Mouse (Mus musculus) hematopoietic stem cell, adult 5-6 weeks (primary cell): ENCODE measurements around the gene Stat1. TPM values are rescaled to one million over a fixed set of nuclear protein-coding genes. Genes with fewer than 3 reads are reported as not detected.
A peak's percentile ranks its signal among the peaks of the same experiment; 100 is the strongest.

Source experiments
- ATAC-seq, 2 experiments: fragments of 125-278 bp in 1 of 2; replicated peaks in 1 of 2; 2 replicates each; pipeline ENCODE4 v1.8.0; 2016 to 2017; ENCODE audit warnings: inconsistent platforms in 2 of 2, mild to moderate bottlenecking in 2 of 2, moderate number of reproducible peaks in 2 of 2, low read depth in 1 of 2, moderate TSS enrichment in 1 of 2; ENCODE audit not compliant: low FRiP score in 2 of 2, poor library complexity in 2 of 2, severe bottlenecking in 2 of 2, insufficient read depth in 1 of 2, low TSS enrichment in 1 of 2
- total RNA-seq: library from RNA; stranded (forward); fragments of 172-1452, 232-1000 nt; gene quantifications from 2 replicates; pipeline ENCODE4 v1.2.3, GENCODE M21; 2017

Stat1 gene
- 112 and 123 TPM in 2 replicates for total RNA-seq

- ATAC-seq = peak; percentile 95 to 96
Measured at GRCm38 (mm10) chr1:52118860-52119591, at the start of gene Stat1. Stat1 (plus strand) TSS chr1:52119440.

DNA sequence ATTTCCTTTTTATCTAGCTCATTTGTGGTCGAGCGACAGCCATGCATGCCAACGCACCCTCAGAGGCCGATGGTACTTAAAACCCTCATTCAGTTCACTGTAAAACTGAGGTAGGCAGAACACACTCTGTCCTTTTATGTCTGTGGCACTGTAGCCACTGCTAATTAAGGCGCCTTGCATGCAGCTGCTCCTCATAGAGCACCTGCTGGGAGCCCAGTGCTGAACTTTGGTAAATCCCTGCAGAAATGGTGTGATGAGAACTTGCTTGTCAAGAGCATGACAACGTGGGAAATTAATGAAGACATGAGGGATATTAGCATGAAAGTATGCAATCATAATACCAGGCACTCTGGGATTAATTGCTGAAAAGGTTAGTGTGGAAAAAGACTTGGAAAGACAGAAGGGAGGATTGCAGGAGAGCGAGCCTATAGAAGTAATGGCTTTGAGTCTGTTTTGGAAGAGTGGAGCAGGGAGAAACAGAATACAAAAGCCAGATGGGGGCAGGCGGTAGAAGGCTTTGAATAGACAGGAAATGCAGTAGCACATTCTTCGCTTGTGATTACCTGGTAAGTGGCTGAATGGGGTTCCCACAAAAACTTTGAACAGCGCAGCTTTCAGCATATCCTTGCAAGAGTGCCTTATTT lies 39.4 kb upstream of the Stat1 start:
- no peak for ATAC-seq

GRCm38 (mm10) chr1:52080375-52080774 lies 38.9 kb upstream of the Stat1 start:
- no peak for ATAC-seq

GRCm38 (mm10) chr1:52086236-52086635 lies 33.0 kb upstream of the Stat1 start:
- peak; percentile 39 to 42; a peak in 1 of 4 replicates for ATAC-seq

DNA sequence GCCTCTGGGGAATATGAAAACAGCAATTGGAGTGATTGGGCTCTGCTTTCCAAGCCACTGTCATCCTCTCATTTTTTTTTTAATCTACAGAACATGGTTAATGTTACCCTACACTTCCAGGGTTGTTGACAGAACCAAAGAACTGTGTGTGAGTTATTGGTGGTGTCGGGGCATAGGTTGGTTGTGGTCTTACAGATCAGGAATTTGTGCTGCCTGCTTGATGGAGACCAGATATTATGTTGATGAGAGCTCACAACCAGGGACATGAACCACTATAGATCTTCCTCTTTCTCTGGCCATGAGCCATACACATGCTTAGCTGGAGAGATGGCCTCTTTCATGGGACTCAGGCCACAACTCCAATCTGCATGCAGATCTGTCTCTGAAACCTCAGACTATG lies 32.1 kb upstream of the Stat1 start:
- 0 out of 4 replicates have a peak, but pooled peaks of 1 of the 2 experiments have one; percentile 4 for ATAC-seq

DNA sequence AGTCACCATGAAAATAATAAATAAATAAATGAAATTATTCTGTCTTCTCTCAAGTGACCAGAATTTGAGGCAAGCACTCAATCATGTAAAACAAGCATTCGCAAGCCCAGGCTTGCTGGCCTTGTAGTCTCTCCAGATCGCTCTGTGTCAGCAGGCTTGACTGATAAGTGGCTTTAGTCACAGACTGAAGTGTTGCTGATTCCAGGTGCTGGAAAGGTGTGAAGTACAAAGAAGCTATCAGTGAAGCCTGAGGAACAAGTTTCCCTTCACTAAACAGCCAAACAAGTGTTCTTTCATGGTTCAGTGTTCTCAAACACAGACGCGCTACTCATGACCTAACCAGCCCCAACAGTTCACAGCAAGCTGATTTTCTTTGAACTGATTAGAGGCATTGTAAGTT lies 30.6 kb upstream of the Stat1 start:
- ATAC-seq = no peak

DNA sequence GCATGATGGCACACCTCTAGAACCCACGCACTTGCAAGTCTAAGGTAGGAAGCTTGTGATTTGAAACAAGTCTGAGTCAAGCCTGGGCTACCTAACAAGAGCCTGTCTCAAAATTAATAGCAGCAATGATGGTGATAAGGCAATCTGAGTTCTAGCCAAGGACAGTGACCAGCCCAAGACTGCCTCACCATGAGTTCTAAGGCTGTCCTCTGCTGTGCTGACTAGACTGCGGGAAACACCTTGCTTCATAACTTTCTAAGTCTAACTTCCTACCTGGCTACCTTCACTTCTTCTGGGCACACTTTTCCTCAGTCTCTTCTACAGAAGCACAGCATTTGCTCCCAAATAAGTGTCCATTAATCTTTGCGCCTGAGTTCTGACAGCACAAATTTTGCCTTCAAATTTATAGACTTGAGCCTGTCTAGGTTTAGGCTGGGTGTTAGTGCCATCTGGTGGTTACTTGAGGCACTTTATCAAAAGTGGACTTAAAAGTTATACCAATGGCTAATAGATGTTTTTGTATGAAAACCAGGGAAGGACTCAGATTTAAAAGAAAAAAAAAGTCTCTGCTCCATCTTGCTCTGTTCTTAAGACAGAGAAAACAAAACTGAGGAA lies 20.5 kb upstream of the Stat1 start:
- peak; percentile 33 to 51; a peak in 2 of 4 replicates for ATAC-seq

- peak; percentile 79 to 91 for ATAC-seq
Measured at GRCm38 (mm10) chr1:52100496-52100895, 18.7 kb upstream of the Stat1 start.

DNA sequence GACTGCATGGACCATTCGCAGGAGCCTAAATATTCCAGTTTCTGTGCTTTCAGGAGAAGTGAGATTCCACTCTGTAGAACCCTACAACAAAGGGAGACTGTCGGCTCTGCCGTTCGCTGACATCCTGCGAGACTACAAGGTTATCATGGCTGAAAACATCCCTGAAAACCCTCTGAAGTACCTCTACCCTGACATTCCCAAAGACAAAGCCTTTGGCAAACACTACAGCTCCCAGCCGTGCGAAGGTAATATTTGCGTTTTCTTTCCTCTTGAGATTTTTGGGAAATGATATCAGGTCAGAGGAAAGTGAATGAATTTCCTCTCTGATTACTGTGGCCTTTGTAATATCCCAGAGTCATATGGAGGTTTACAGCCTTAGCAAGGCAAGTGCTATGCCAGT lies 16.4 kb upstream of the Stat1 start:
- no peak for ATAC-seq

DNA sequence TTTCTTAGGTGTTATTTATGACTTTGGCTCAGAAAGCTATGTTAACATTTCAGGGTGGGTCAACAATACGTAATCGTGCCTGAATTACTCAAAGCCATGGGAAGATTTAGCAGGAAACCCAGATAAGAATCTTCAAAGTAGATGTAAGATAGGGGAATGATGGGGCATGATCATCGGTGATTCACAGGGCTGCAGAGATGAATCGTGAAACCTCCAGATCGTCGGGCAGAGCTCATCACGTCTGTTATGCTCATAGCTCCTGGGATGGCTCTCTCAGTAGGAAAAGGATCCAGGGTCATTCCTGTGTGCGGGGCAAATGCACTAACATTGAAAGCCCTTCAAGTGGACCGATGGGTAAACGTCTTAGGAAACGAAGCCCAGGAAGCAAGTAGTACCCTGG lies 12.0 kb upstream of the Stat1 start:
- ATAC-seq = no peak

DNA sequence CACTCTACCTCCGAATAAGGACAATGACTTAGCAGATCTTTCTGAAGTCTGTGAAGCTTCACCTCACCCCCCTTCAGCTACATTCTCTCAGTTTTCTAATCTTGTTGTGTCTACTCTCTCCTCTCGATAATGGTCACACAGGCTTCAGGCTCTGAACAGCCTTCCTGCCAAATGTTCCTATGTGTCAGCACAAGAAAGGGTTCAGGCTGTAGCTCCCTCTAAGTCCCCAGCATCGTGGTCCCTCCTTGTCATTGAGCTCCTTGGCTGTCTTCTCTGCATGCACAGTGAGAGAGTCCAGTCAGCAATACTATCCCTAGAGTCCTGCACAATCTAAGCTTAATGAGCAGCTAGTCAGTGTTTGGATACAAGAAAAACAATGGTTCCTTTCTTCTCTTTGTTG lies 8.0 kb upstream of the Stat1 start:
- no peak for ATAC-seq

GRCm38 (mm10) chr1:52112301-52112700 lies 6.9 kb upstream of the Stat1 start:
- no peak; a peak in 1 of 4 replicates for ATAC-seq

DNA sequence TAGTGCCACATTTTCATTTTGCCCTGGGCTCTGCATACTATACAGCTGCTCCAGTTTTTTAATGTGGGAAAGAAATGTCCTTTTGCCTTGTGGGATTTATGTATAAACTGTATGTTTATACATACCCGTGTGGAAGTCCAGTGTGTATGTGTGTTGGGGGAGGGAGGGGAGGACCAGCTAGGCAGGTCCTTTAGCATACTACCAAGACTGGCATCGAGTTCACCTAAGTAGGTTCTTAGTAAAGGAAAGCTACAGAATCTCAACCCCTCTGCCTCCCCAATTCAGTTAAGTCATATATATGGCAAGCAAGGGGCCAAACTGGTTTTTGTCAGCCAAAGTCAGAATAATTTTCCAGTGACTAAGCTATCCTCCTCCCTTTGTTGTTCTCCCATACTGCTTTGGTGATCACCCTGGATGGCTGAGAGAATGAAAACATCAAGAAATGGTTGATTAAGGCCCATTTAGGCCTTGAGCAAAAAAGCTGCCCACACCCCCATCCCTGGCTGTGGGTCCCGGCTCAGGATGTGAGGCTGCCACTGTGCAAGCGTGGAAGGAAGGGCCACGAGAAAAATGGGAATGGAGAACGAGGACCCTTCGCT lies 6.1 kb upstream of the Stat1 start:
- ATAC-seq = peak; percentile 3 to 4; a peak in 1 of 4 replicates

GRCm38 (mm10) chr1:52113666-52114069 lies 5.6 kb upstream of the Stat1 start:
- ATAC-seq = peak; percentile 85 to 94

- no peak for ATAC-seq
Measured at GRCm38 (mm10) chr1:52116441-52116840, 2.8 kb upstream of the Stat1 start.

DNA sequence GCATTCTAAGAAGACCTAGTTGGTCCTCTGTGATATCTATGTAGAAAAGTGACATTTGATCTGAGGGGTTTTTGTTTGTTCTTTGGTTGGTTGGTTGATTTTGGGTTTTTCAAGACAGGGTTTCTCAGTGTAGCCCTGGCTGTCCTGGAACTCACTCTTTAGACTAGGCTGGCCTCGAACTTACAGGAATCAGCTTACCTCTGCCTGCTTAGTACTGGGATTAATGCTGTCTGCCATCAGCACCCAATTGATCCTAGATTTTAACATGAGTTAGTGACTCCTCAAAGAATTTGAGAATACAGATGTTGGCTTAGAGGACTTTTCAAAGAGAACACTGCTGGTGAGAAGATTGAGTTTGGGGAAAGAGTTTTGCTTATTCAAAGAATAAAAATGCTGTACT lies 1.5 kb upstream of the Stat1 start:
- no peak for ATAC-seq

DNA sequence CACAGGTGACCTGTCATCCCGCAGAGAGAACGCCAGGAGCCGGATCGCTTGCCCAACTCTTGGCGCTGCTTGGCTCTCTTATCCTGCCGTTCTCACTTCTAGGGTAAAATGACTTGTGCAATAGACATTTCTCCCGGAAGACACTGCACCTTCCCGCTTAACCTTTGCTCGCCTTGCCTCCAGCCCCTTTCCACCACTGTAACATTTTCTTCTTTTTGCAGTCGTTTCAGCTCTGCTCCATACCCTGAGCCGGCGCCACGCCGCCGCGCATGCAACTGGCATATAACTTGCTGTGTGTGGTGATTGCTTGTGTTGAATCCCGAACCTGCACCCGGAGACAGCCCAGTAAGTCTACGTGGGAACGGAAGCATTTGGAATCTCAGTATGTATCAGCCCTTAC lies 451 bp downstream of the Stat1 start:
- peak; percentile 14 to 18; a peak in 1 of 4 replicates for ATAC-seq

DNA sequence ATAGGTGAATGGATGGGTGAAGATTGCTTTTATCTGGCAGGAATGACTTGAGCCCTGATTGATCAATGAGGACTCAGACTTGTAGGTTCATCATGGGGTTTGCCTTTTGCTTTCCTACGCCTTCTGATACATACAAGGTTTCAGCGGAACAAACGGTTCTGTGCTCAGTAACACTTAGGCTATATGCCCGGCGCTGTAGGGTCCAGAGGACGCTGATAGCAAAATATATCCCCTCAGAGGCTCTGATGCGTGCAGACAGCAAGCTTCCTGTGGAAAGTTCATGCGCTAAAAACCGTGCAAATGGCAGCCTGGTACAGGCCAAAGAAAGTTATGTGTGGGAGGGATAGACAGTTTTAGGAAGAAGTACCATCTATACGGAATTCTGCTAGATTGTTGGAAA lies 951 bp downstream of the Stat1 start:
- no peak for ATAC-seq
